In genomic region chr8:106131021-106131420, GRCm38 (mm10) we compare ENCODE assay signal across 20 mouse cellular contexts. TPM values are rescaled to one million over a fixed set of nuclear protein-coding genes. Genes with fewer than 3 reads are reported as not detected.
DNase-seq lines count a peak whose midpoint lies in the region; ATAC-seq and TF ChIP-seq lines count a peak whose summit lies in the region.
"Had no signal": no experiment of that assay in that cellular context is flagged by ENCODE, and none has a peak within 500 bp of the region (broad histone marks: within the 10 kb centered on the region; RNA-seq: fewer than 3 reads in every experiment).

No protein-coding gene starts in this region.

- TF ChIP-seq EP300 in liver, postnatal 0 days (IDR thresholded peaks at IDR 0.05; ENCODE audit: low read depth): no peak
- no peak for TF ChIP-seq EP300 in MEL (IDR thresholded peaks at IDR 0.05; ENCODE audit: low read depth in 1 of 2, low read length in 2 of 2)

- no peak overlapping the region for H3K4me2 ChIP-seq in liver, postnatal 0 days (ENCODE audit: low read depth, low read length)
- no peak overlapping the region for H3K4me2 ChIP-seq in liver, embryonic 11.5 days
- H3K4me2 ChIP-seq in hindbrain, embryonic 13.5 days: no peak overlapping the region
- H3K4me2 ChIP-seq: embryonic facial prominence, embryonic 12.5 days; forebrain, embryonic 13.5 days; forebrain, embryonic 15.5 days had no signal

- DNase-seq in heart, embryonic 10.5 days (ENCODE audit: low spot score): peak; percentile 62
- no peak for DNase-seq in heart, adult 18-20 months
- no peak for DNase-seq in liver, postnatal 0 days
- no peak for DNase-seq in liver, embryonic 11.5 days (ENCODE audit: low spot score)
- DNase-seq in MEL (ENCODE audit: low read depth, low spot score): no peak
- DNase-seq: adrenal gland, adult 8-10 months; adrenal gland, postnatal 14 days; adrenal gland, postnatal 36 days; cerebellum, adult 11-12 months; cerebellum, adult 2 months; cerebellum, adult 9-10 months; cerebellum, postnatal 10 days; cerebellum, postnatal 25 days had no signal

- no peaks in the 10 kb centered on the region for H3K9me3 ChIP-seq in heart, embryonic 10.5 days
- no peaks in the 10 kb centered on the region for H3K9me3 ChIP-seq in liver, postnatal 0 days (ENCODE audit: low read length)
- H3K9me3 ChIP-seq in liver, embryonic 11.5 days (ENCODE audit: control insufficient read depth, low read length): no peaks in the 10 kb centered on the region
- H3K9me3 ChIP-seq in MEL (replicated peaks; ENCODE audit: insufficient read depth, low read length): no peaks in the 10 kb centered on the region
- H3K9me3 ChIP-seq in hindbrain, embryonic 13.5 days: no peaks in the 10 kb centered on the region
- H3K9me3 ChIP-seq: embryonic facial prominence, embryonic 10.5 days; embryonic facial prominence, embryonic 12.5 days; forebrain, embryonic 13.5 days; forebrain, embryonic 15.5 days had no signal

- H3K27ac ChIP-seq in heart, embryonic 10.5 days: no peak overlapping the region
- H3K27ac ChIP-seq in liver, postnatal 0 days (ENCODE audit: low read depth): peak overlapping the region; percentile 82
- H3K27ac ChIP-seq in liver, embryonic 11.5 days (ENCODE audit: low read depth, low read length): no peak overlapping the region
- H3K27ac ChIP-seq in MEL (ENCODE audit: control insufficient read depth, low read depth, low read length): peak overlapping the region; percentile 66
- no peak overlapping the region for H3K27ac ChIP-seq in hindbrain, embryonic 13.5 days
- H3K27ac ChIP-seq: embryonic facial prominence, embryonic 10.5 days; embryonic facial prominence, embryonic 12.5 days; forebrain, embryonic 13.5 days; forebrain, embryonic 15.5 days had no signal

- peaks cover 14% of the 10 kb centered on the region for H3K4me1 ChIP-seq in heart, embryonic 10.5 days
- H3K4me1 ChIP-seq in liver, postnatal 0 days (ENCODE audit: insufficient read depth): peaks cover 5% of the 10 kb centered on the region
- H3K4me1 ChIP-seq in liver, embryonic 11.5 days (replicated peaks; ENCODE audit: control insufficient read depth, insufficient read depth, low read length): peaks cover 13% of the 10 kb centered on the region
- H3K4me1 ChIP-seq in MEL (ENCODE audit: control insufficient read depth in 1 of 2, insufficient read depth in 2 of 2, low read length in 2 of 2): peaks cover 13 to 27% of the 10 kb centered on the region in 2 experiments
- H3K4me1 ChIP-seq in hindbrain, embryonic 13.5 days (replicated peaks): peaks cover 6% of the 10 kb centered on the region

- H3K79me2 ChIP-seq in MEL (ENCODE audit: control insufficient read depth, insufficient read depth, low read length, poor library complexity): no peaks in the 10 kb centered on the region; the same call in 1 of the 2 replicates

- no peak overlapping the region for H3K9ac ChIP-seq in liver, postnatal 0 days (replicated peaks)
- no peak overlapping the region for H3K9ac ChIP-seq in liver, embryonic 11.5 days (ENCODE audit: low read depth, low read length)
- no peak overlapping the region for H3K9ac ChIP-seq in MEL (ENCODE audit: control insufficient read depth, low read depth, low read length, poor library complexity, severe bottlenecking)
- no peak overlapping the region for H3K9ac ChIP-seq in hindbrain, embryonic 13.5 days
- H3K9ac ChIP-seq: embryonic facial prominence, embryonic 12.5 days; forebrain, embryonic 13.5 days; forebrain, embryonic 15.5 days had no signal

- TF ChIP-seq POLR2A in MEL (IDR thresholded peaks at IDR 0.05; ENCODE audit: control insufficient read depth in 1 of 2, insufficient read depth in 1 of 2, low read depth in 1 of 2, low read length in 2 of 2, poor library complexity in 1 of 2): no peak

- H3K4me3 ChIP-seq in heart, embryonic 10.5 days: no peak overlapping the region
- no peak overlapping the region for H3K4me3 ChIP-seq in liver, postnatal 0 days (ENCODE audit: low read depth, low read length)
- no peak overlapping the region for H3K4me3 ChIP-seq in liver, embryonic 11.5 days (ENCODE audit: low read depth, low read length)
- H3K4me3 ChIP-seq in MEL (ENCODE audit: control insufficient read depth in 1 of 2, insufficient read depth in 1 of 2, low read depth in 2 of 2, low read length in 2 of 2): no peak overlapping the region
- no peak overlapping the region for H3K4me3 ChIP-seq in hindbrain, embryonic 13.5 days
- H3K4me3 ChIP-seq: embryonic facial prominence, embryonic 10.5 days; embryonic facial prominence, embryonic 12.5 days; forebrain, embryonic 13.5 days; forebrain, embryonic 15.5 days had no signal

- no peak for TF ChIP-seq CTCF in liver, postnatal 0 days (IDR thresholded peaks at IDR 0.05; ENCODE audit: low read depth)
- TF ChIP-seq CTCF in MEL (IDR thresholded peaks at IDR 0.05 in 2 of 3, conservative IDR thresholded peaks at IDR 0.05 in 1 of 3; ENCODE audit: control insufficient read depth in 1 of 3, insufficient read depth in 1 of 3, low read depth in 2 of 3, low read length in 3 of 3, poor library complexity in 1 of 3, severe bottlenecking in 1 of 3): no peak

- no peak for TF ChIP-seq RAD21 in MEL (IDR thresholded peaks at IDR 0.05; ENCODE audit: low read depth, low read length)

- WGBS in heart, embryonic 10.5 days: 90% methylated on average over 4 of the region's 4 CpGs
- WGBS in liver, postnatal 0 days (ENCODE audit: insufficient replicate concordance): 77% methylated on average over 4 of the region's 4 CpGs
- WGBS in liver, embryonic 11.5 days: 85% methylated on average over 4 of the region's 4 CpGs
- whole genome bisulfite sequencing in hindbrain, embryonic 13.5 days: 90% methylated on average over 4 of the region's 4 CpGs

- H3K36me3 ChIP-seq in heart, embryonic 10.5 days: peaks cover 63% of the 10 kb centered on the region
- peaks cover 58% of the 10 kb centered on the region for H3K36me3 ChIP-seq in liver, postnatal 0 days (replicated peaks; ENCODE audit: insufficient read depth, low read length)
- peaks cover 22% of the 10 kb centered on the region; the same call in 1 of the 2 replicates for H3K36me3 ChIP-seq in liver, embryonic 11.5 days (ENCODE audit: control insufficient read depth, insufficient read depth, low read length)
- H3K36me3 ChIP-seq in MEL (ENCODE audit: control insufficient read depth in 1 of 2, insufficient read depth in 2 of 2, low read length in 2 of 2): peaks cover 9 to 28% of the 10 kb centered on the region in 2 experiments
- peaks cover 56% of the 10 kb centered on the region for H3K36me3 ChIP-seq in hindbrain, embryonic 13.5 days

- no peak for ATAC-seq in liver, postnatal 0 days
- ATAC-seq in liver, embryonic 11.5 days (replicated peaks; ENCODE audit: low FRiP score): no peak
- no peak for ATAC-seq in hindbrain, embryonic 13.5 days (ENCODE audit: low FRiP score)
- ATAC-seq: activated CD4-positive, CD25-positive, alpha-beta regulatory T cell, adult 4 months; forebrain, embryonic 13.5 days; forebrain, embryonic 15.5 days; Patski had no signal

- H3K27me3 ChIP-seq in heart, embryonic 10.5 days (ENCODE audit: insufficient read depth, poor library complexity, severe bottlenecking): peaks cover 39% of the 10 kb centered on the region
- H3K27me3 ChIP-seq in liver, postnatal 0 days (ENCODE audit: insufficient read depth, low read length): peaks cover 17% of the 10 kb centered on the region
- H3K27me3 ChIP-seq in liver, embryonic 11.5 days (replicated peaks; ENCODE audit: control insufficient read depth, insufficient read depth, low read length): peaks cover 30% of the 10 kb centered on the region
- H3K27me3 ChIP-seq in MEL (ENCODE audit: control insufficient read depth in 1 of 2, insufficient read depth in 2 of 2, low read length in 2 of 2): no peaks in the 10 kb centered on the region
- peaks cover 40% of the 10 kb centered on the region for H3K27me3 ChIP-seq in hindbrain, embryonic 13.5 days
- H3K27me3 ChIP-seq: Patski had no signal

TF ChIP-seq in MEL, 35 proteins besides CTCF, POLR2A, EP300 and RAD21 (continues in another document):
- TF ChIP-seq MAZ (IDR thresholded peaks at IDR 0.05; ENCODE audit: low read depth, low read length): no peak
- no peak for TF ChIP-seq ETS1 (IDR thresholded peaks at IDR 0.05; ENCODE audit: low read depth, low read length)
- TF ChIP-seq SIN3A (IDR thresholded peaks at IDR 0.05; ENCODE audit: low read length): no peak
- TF ChIP-seq RCOR1 (IDR thresholded peaks at IDR 0.05; ENCODE audit: low read depth, low read length): no peak

RNA-seq across cellular contexts. Expression of gene Esrp2, which starts 5.8 kb away (rescaled TPM):
- 2.4 and 5.4 TPM in 2 replicates for polyA plus RNA-seq in heart, embryonic 10.5 days (2016; fragmentation: Nextera tagmentation; extraction: Ambion mirVana)
- total RNA-seq in heart, adult 18-20 months (2021): 1 to 10 TPM in 1 of 2 experiments, under 1 TPM in 1; 0.35 to 1.4 TPM
- polyA plus RNA-seq in liver, postnatal 0 days (2015; fragmentation: Nextera tagmentation; extraction: Ambion mirVana): 24.0 and 26.7 TPM in 2 replicates
- 11.6 and 12.7 TPM in 2 replicates for polyA plus RNA-seq in liver, embryonic 11.5 days (2014; fragmentation: Nextera tagmentation; extraction: Ambion mirVana)
- total RNA-seq in MEL (2012; rRNA removed): 1.3 and 2.3 TPM in 2 replicates
- 1 to 10 TPM in 1 of 2 experiments, not detected in 1; 4.5 TPM for polyA plus RNA-seq in MEL (2012; ENCODE audit: insufficient read depth in 1 of 2, insufficient read length in 2 of 2, low read depth in 1 of 2, low replicate concordance in 2 of 2, missing spikeins in 1 of 2)
- 0.14 and 0.26 TPM in 2 replicates for polyA plus RNA-seq in hindbrain, embryonic 13.5 days (2015; fragmentation: Nextera tagmentation; extraction: Ambion mirVana)

RNA-seq across cellular contexts. Expression of gene Pla2g15, which starts 19.2 kb away (rescaled TPM):
- polyA plus RNA-seq in heart, embryonic 10.5 days (2016; fragmentation: Nextera tagmentation; extraction: Ambion mirVana): 10.6 and 13.6 TPM in 2 replicates
- total RNA-seq in heart, adult 18-20 months (2021): 1 to 10 TPM; 6.7 to 7.9 TPM
- polyA plus RNA-seq in liver, postnatal 0 days (2015; fragmentation: Nextera tagmentation; extraction: Ambion mirVana): 7.2 and 7.7 TPM in 2 replicates
- 9.2 and 9.6 TPM in 2 replicates for polyA plus RNA-seq in liver, embryonic 11.5 days (2014; fragmentation: Nextera tagmentation; extraction: Ambion mirVana)
- 4.0 and 6.2 TPM in 2 replicates for total RNA-seq in MEL (2012; rRNA removed)
- polyA plus RNA-seq in MEL (2012; ENCODE audit: insufficient read depth in 1 of 2, insufficient read length in 2 of 2, low read depth in 1 of 2, low replicate concordance in 2 of 2, missing spikeins in 1 of 2): 1 to 10 TPM in 1 of 2 experiments, not detected in 1; 9.4 TPM
- 20.0 and 22.3 TPM in 2 replicates for polyA plus RNA-seq in hindbrain, embryonic 13.5 days (2015; fragmentation: Nextera tagmentation; extraction: Ambion mirVana)

RNA-seq across cellular contexts. Expression of gene Slc7a6, which starts 37.6 kb away (rescaled TPM):
- polyA plus RNA-seq in heart, embryonic 10.5 days (2016; fragmentation: Nextera tagmentation; extraction: Ambion mirVana): 47.3 and 67.8 TPM in 2 replicates
- total RNA-seq in heart, adult 18-20 months (2021): 10 to 100 TPM in 1 of 2 experiments, 1 to 10 TPM in 1; 8.8 to 11.5 TPM
- 2.6 and 3.2 TPM in 2 replicates for polyA plus RNA-seq in liver, postnatal 0 days (2015; fragmentation: Nextera tagmentation; extraction: Ambion mirVana)
- polyA plus RNA-seq in liver, embryonic 11.5 days (2014; fragmentation: Nextera tagmentation; extraction: Ambion mirVana): 46.3 and 52.5 TPM in 2 replicates
- 26.2 and 34.4 TPM in 2 replicates for total RNA-seq in MEL (2012; rRNA removed)
- polyA plus RNA-seq in MEL (2012; ENCODE audit: insufficient read depth in 1 of 2, insufficient read length in 2 of 2, low read depth in 1 of 2, low replicate concordance in 2 of 2, missing spikeins in 1 of 2): 10 to 100 TPM in 1 of 2 experiments, not detected in 1; 48.2 TPM
- 66.4 and 71.4 TPM in 2 replicates for polyA plus RNA-seq in hindbrain, embryonic 13.5 days (2015; fragmentation: Nextera tagmentation; extraction: Ambion mirVana)

Comparison
In these comparisons a context has a peak if more than half of its experiments do, and no peak if none do; other contexts are left out.
1. H3K27ac ChIP-seq: peak in liver, postnatal 0 days (single experiment) and MEL (single experiment); none in heart, embryonic 10.5 days (single experiment), liver, embryonic 11.5 days (single experiment) and hindbrain, embryonic 13.5 days (single experiment).
2. RNA of gene Slc7a6, which starts 37.6 kb away (polyA plus RNA-seq): 48.2 TPM in MEL, 66.4 to 71.4 TPM in hindbrain, embryonic 13.5 days, 47.3 to 67.8 TPM in heart, embryonic 10.5 days and 46.3 to 52.5 TPM in liver, embryonic 11.5 days; 2.6 to 3.2 TPM in liver, postnatal 0 days; every median in the first group is over 10 times any median in the second.